Mouse (Mus musculus): ENCODE results near the gene Foxn2. TPM values are rescaled to one million over a fixed set of nuclear protein-coding genes. Genes with fewer than 3 reads are reported as not detected.
A peak's percentile ranks its signal among the peaks of the same experiment; 100 is the strongest.
"Not testable (repeated sequence)": the region's sequence is repeated elsewhere in the genome, so short reads cannot be mapped to it uniquely, and the experiment has no call there.

Gene Foxn2
- polyA plus RNA-seq, 1 experiment from 2014 or later: 14.6 TPM

- no peak overlapping the region for H3K27ac ChIP-seq (ENCODE audit: low read length)
- ATAC-seq: no peak
- no peaks in the 10 kb centered on the region for H3K36me3 ChIP-seq (ENCODE audit: control insufficient read depth, insufficient read depth, low read length)
- H3K27me3 ChIP-seq (replicated peaks; ENCODE audit: control insufficient read depth, insufficient read depth, low read length): no peaks in the 10 kb centered on the region
- no peaks in the 10 kb centered on the region; the same call in 1 of the 2 replicates for H3K4me1 ChIP-seq (ENCODE audit: control insufficient read depth, insufficient read depth, low read length)
- no peak overlapping the region for H3K9ac ChIP-seq (ENCODE audit: low read depth, low read length)
- WGBS: 83% methylated on average over 3 of the region's 3 CpGs
- no peak overlapping the region for H3K4me2 ChIP-seq (ENCODE audit: low read depth, low read length)
- no peak overlapping the region for H3K4me3 ChIP-seq (ENCODE audit: low read length)
- no peaks in the 10 kb centered on the region for H3K9me3 ChIP-seq (ENCODE audit: control insufficient read depth, low read length)
Measured at GRCm38 (mm10) chr17:88409706-88410105, 30.8 kb upstream of the Foxn2 start.

GRCm38 (mm10) chr17:88413155-88413836, 27.2 kb upstream of the Foxn2 start:
- H3K4me2 ChIP-seq (ENCODE audit: low read depth, low read length): no peak overlapping the region
- no peak overlapping the region for H3K27ac ChIP-seq (ENCODE audit: low read length)

GRCm38 (mm10) chr17:88420426-88420825, 20.1 kb upstream of the Foxn2 start:
- WGBS: 81% methylated on average over 4 of the region's 4 CpGs
- Histone ChIP-seq H3K27ac (ENCODE audit: low read length) (no peak overlapping the region), H3K9me3 (ENCODE audit: control insufficient read depth, low read length) (no peaks in the 10 kb centered on the region), H3K9ac (ENCODE audit: low read depth, low read length) (no peak overlapping the region), H3K4me3 (ENCODE audit: low read length) (no peak overlapping the region), H3K27me3 (replicated peaks; ENCODE audit: control insufficient read depth, insufficient read depth, low read length) (no peaks in the 10 kb centered on the region), H3K4me1 (ENCODE audit: control insufficient read depth, insufficient read depth, low read length) (no peaks in the 10 kb centered on the region), H3K36me3 (ENCODE audit: control insufficient read depth, insufficient read depth, low read length) (no peaks in the 10 kb centered on the region), H3K4me2 (ENCODE audit: low read depth, low read length) (no peak overlapping the region)
- ATAC-seq: no peak

More at GRCm38 (mm10) chr17:88413155-88413836, 27.2 kb upstream of the Foxn2 start:
- no peak overlapping the region for H3K9ac ChIP-seq (ENCODE audit: low read depth, low read length)
- H3K4me3 ChIP-seq (ENCODE audit: low read length): no peak overlapping the region
- H3K36me3 ChIP-seq (ENCODE audit: control insufficient read depth, insufficient read depth, low read length): no peaks in the 10 kb centered on the region
- no peaks in the 10 kb centered on the region for H3K9me3 ChIP-seq (ENCODE audit: control insufficient read depth, low read length)
- no peak for ATAC-seq
- 90% methylated on average over 1 of the region's 1 CpGs for WGBS
- no peaks in the 10 kb centered on the region for H3K27me3 ChIP-seq (replicated peaks; ENCODE audit: control insufficient read depth, insufficient read depth, low read length)
- H3K4me1 ChIP-seq (ENCODE audit: control insufficient read depth, insufficient read depth, low read length): no peaks in the 10 kb centered on the region

DNA sequence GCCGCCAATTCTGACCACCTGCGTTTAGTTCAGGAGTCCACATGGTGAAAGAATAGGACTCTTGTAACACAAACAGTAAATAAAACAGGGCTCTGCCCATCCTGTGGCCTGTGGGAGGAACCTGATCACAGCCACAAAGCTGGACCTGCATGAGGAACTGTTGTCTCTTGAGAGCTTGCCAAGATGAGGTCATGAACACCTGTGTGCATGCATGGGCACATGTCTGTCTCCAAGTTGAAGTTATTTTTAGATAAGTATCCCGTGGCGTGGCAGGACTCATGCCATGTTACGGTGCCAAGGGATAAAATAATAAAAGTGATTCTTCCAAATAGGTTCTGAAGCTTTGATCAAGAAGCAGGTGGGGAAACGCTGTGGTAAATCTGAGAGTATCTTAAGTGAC, 19.3 kb upstream of the Foxn2 start:
- no peaks in the 10 kb centered on the region for H3K4me1 ChIP-seq (ENCODE audit: control insufficient read depth, insufficient read depth, low read length)
- no peaks in the 10 kb centered on the region for H3K27me3 ChIP-seq (replicated peaks; ENCODE audit: control insufficient read depth, insufficient read depth, low read length)
- H3K36me3 ChIP-seq (ENCODE audit: control insufficient read depth, insufficient read depth, low read length): no peaks in the 10 kb centered on the region
- ATAC-seq: no peak
- 88% methylated on average over 6 of the region's 6 CpGs for WGBS
- no peaks in the 10 kb centered on the region for H3K9me3 ChIP-seq (ENCODE audit: control insufficient read depth, low read length)
- no peak overlapping the region for H3K27ac ChIP-seq (ENCODE audit: low read length)
- no peak overlapping the region for H3K9ac ChIP-seq (ENCODE audit: low read depth, low read length)
- no peak overlapping the region for H3K4me2 ChIP-seq (ENCODE audit: low read depth, low read length)
- H3K4me3 ChIP-seq (ENCODE audit: low read length): no peak overlapping the region

- 80% methylated on average over 2 of the region's 2 CpGs for WGBS
- Histone ChIP-seq H3K27ac (ENCODE audit: low read length) (no peak overlapping the region), H3K9me3 (ENCODE audit: control insufficient read depth, low read length) (no peaks in the 10 kb centered on the region), H3K4me1 (ENCODE audit: control insufficient read depth, insufficient read depth, low read length) (no peaks in the 10 kb centered on the region), H3K4me3 (ENCODE audit: low read length) (no peak overlapping the region), H3K27me3 (replicated peaks; ENCODE audit: control insufficient read depth, insufficient read depth, low read length) (no peaks in the 10 kb centered on the region), H3K9ac (ENCODE audit: low read depth, low read length) (no peak overlapping the region), H3K4me2 (ENCODE audit: low read depth, low read length) (no peak overlapping the region), H3K36me3 (ENCODE audit: control insufficient read depth, insufficient read depth, low read length) (no peaks in the 10 kb centered on the region)
- peak; percentile 69 for ATAC-seq
Measured at GRCm38 (mm10) chr17:88430719-88431118, 9.8 kb upstream of the Foxn2 start.

GRCm38 (mm10) chr17:88431486-88431885, 9.0 kb upstream of the Foxn2 start:
- Histone ChIP-seq H3K4me1 (ENCODE audit: control insufficient read depth, insufficient read depth, low read length) (no peaks in the 10 kb centered on the region), H3K9ac (ENCODE audit: low read depth, low read length) (no peak overlapping the region), H3K9me3 (ENCODE audit: control insufficient read depth, low read length) (no peaks in the 10 kb centered on the region), H3K36me3 (ENCODE audit: control insufficient read depth, insufficient read depth, low read length) (no peaks in the 10 kb centered on the region), H3K4me2 (ENCODE audit: low read depth, low read length) (no peak overlapping the region), H3K27me3 (replicated peaks; ENCODE audit: control insufficient read depth, insufficient read depth, low read length) (no peaks in the 10 kb centered on the region), H3K4me3 (ENCODE audit: low read length) (no peak overlapping the region), H3K27ac (ENCODE audit: low read length) (no peak overlapping the region)
- ATAC-seq: no peak
- 84% methylated on average over 12 of the region's 12 CpGs for WGBS

DNA sequence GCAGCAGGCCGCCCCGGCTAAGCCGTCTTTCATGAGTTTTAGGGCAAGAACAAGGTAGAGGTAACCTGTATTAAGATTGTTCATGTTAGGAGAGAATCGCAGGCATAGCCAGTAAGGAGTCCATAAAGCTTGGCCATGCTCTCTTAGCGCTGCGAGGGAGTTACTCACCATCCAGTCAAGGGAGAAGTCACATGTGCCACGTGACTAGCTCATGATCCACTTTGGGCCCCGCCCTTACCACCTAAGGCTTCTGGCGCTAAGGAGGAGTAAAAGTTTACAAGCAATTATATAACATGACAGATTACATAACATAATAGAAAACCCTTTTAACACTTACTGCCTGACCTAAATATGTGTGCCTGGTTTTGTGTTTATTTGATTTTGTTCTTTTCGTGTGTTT, 8.5 kb upstream of the Foxn2 start:
- H3K27ac ChIP-seq (ENCODE audit: low read length): no peak overlapping the region
- no peak for ATAC-seq
- 84% methylated on average over 10 of the region's 10 CpGs for WGBS
- H3K4me3 ChIP-seq (ENCODE audit: low read length): no peak overlapping the region
- no peaks in the 10 kb centered on the region for H3K36me3 ChIP-seq (ENCODE audit: control insufficient read depth, insufficient read depth, low read length)
- no peaks in the 10 kb centered on the region for H3K4me1 ChIP-seq (ENCODE audit: control insufficient read depth, insufficient read depth, low read length)
- H3K9me3 ChIP-seq (ENCODE audit: control insufficient read depth, low read length): no peaks in the 10 kb centered on the region
- H3K9ac ChIP-seq (ENCODE audit: low read depth, low read length): no peak overlapping the region
- H3K4me2 ChIP-seq (ENCODE audit: low read depth, low read length): no peak overlapping the region
- no peaks in the 10 kb centered on the region for H3K27me3 ChIP-seq (replicated peaks; ENCODE audit: control insufficient read depth, insufficient read depth, low read length)

GRCm38 (mm10) chr17:88435322-88435721, 5.2 kb upstream of the Foxn2 start:
- H3K9ac ChIP-seq (ENCODE audit: low read depth, low read length): no peak overlapping the region
- no peaks in the 10 kb centered on the region for H3K36me3 ChIP-seq (ENCODE audit: control insufficient read depth, insufficient read depth, low read length)
- no peaks in the 10 kb centered on the region for H3K27me3 ChIP-seq (replicated peaks; ENCODE audit: control insufficient read depth, insufficient read depth, low read length)
- WGBS: 76% methylated on average over 10 of the region's 10 CpGs
- H3K9me3 ChIP-seq (ENCODE audit: control insufficient read depth, low read length): no peaks in the 10 kb centered on the region
- no peak for ATAC-seq
- H3K4me1 ChIP-seq (ENCODE audit: control insufficient read depth, insufficient read depth, low read length): no peaks in the 10 kb centered on the region
- H3K4me3 ChIP-seq (ENCODE audit: low read length): no peak overlapping the region
- H3K4me2 ChIP-seq (ENCODE audit: low read depth, low read length): no peak overlapping the region
- no peak overlapping the region for H3K27ac ChIP-seq (ENCODE audit: low read length)

- no peak overlapping the region for H3K9ac ChIP-seq (ENCODE audit: low read depth, low read length)
- no peak overlapping the region for H3K4me3 ChIP-seq (ENCODE audit: low read length)
- no peak overlapping the region for H3K4me2 ChIP-seq (ENCODE audit: low read depth, low read length)
- H3K27ac ChIP-seq (ENCODE audit: low read length): no peak overlapping the region
- H3K36me3 ChIP-seq (ENCODE audit: control insufficient read depth, insufficient read depth, low read length): no peaks in the 10 kb centered on the region
- 91% methylated on average over 4 of the region's 4 CpGs for WGBS
- no peaks in the 10 kb centered on the region for H3K27me3 ChIP-seq (replicated peaks; ENCODE audit: control insufficient read depth, insufficient read depth, low read length)
- no peaks in the 10 kb centered on the region for H3K4me1 ChIP-seq (ENCODE audit: control insufficient read depth, insufficient read depth, low read length)
- H3K9me3 ChIP-seq (ENCODE audit: control insufficient read depth, low read length): no peaks in the 10 kb centered on the region
- ATAC-seq: no peak
Measured at GRCm38 (mm10) chr17:88436284-88436683, 4.2 kb upstream of the Foxn2 start.

GRCm38 (mm10) chr17:88436749-88437148, 3.8 kb upstream of the Foxn2 start:
- ATAC-seq; H3K4me1 ChIP-seq (ENCODE audit: control insufficient read depth, insufficient read depth, low read length); H3K9me3 ChIP-seq (ENCODE audit: control insufficient read depth, low read length); H3K27me3 ChIP-seq (replicated peaks; ENCODE audit: control insufficient read depth, insufficient read depth, low read length); H3K36me3 ChIP-seq (ENCODE audit: control insufficient read depth, insufficient read depth, low read length); H3K27ac ChIP-seq (ENCODE audit: low read length); H3K4me2 ChIP-seq (ENCODE audit: low read depth, low read length); H3K4me3 ChIP-seq (ENCODE audit: low read length); H3K9ac ChIP-seq (ENCODE audit: low read depth, low read length): not testable (repeated sequence)
- WGBS: 98% methylated on average over 5 of the region's 5 CpGs
